Mouse (Mus musculus) lung, postnatal 25 days (tissue): Measurements from ENCODE around the gene Dusp10.
A peak's percentile ranks its signal among the peaks of the same experiment; 100 is the strongest.

Source experiments
- DNase-seq: peaks from one replicate; pipeline ENCODE4 v3.0.0; 2022; ENCODE audit warnings: low spot score

The Dusp10 gene

DNA sequence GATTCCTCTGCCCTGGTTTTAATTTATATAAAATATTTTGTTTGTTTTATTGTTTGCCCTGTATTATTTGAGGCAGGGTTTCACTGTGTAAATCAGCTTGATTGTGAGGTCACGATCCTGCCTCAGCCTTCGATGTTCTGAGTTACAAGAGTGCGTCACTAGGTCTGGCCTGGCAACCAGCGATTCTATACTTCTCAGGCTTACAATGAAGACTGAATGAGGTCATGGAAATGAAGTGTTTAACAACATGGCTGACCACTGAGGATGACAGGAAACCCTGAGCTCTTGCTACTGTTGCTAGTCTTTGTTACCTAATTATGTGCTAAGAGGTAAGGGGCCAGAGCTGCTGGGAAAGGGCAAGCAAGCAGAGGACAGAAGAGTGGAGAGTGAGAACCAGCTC is at the start of gene Dusp10:
Gene Dusp10, plus strand, starts transcription at position 197 of the 400 bp plus-strand sequence.
- DNase-seq = no peak

DNA sequence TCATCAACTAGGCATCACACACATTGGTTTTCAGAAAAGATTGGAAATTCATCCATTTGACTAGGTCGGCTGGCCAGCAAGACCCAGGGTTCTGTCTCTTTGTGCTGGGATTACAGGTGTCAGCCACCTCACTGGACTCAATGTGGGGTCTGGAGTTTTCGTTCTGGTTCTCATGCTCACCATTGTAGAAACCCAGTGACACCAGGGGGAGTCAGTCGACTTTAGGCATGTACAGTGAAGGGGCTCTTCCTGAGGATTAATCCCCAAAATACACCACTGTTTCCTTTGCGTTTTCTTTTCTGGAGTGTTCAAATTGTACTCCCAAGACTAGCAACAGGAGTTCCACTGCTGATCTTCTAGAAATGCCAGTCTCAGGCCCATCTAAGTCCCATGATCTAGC is 47.8 kb upstream of the Dusp10 start:
- no peak for DNase-seq

DNA sequence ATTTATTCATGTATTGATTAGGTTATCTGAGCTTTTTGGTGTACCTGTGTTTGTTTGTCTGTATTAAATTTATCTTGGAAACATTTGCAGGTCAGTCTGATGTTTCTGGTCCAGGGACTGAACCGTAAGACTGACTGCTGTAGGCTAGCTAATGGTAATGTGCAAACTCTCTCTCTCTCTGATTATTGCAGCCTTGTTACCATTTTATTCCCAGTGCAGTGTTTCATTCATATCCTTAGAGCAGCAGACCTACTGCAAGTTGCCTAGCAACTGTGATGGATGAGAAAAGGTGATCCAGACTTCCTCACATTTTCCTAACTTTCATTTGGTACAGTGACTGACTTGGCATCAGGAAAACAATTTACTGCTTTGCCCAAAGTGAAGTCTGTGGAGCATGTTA is 43.8 kb upstream of the Dusp10 start:
- DNase-seq = no peak

DNA sequence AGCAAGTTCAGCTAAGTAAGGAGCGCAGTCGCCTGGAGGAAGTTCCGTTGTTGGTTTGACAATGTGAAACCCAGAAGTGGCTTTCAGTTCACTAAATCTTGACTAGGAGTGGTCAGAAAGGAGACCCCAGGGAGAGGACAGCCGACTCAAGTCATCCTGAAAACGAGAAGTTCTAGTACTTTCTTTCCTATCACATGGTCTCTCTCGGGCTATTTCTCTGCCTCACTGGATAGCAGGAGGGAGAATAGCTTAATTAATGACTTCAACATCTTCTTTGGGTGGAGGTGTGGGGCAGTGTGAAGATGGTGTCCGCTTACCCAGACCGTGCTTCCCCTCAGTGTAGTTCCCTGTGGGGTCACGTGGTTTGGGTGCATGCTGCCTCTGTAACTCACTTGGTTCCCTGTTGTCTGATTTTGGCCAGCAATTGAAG is 33.3 kb upstream of the Dusp10 start:
- DNase-seq = peak; percentile 67

DNA sequence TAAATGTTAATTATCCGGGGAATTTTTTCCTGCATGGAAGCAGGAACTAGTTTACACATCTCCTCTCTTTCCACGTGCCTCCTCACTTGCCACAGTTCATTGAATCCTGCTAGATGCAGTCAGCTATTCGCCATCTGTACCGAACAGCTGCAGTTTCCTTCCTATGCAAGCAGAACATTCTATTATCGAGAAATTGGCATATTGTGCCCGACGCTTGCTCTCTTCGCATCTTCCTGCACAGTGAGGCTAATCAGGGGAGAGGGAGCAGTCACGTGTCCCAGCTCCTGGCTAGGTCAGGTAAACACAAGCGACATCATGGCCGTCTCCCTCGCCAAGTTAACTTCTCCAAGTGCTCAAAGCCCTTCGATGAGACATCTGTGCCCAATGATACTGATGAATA is 31.0 kb upstream of the Dusp10 start:
- DNase-seq = no peak

DNA sequence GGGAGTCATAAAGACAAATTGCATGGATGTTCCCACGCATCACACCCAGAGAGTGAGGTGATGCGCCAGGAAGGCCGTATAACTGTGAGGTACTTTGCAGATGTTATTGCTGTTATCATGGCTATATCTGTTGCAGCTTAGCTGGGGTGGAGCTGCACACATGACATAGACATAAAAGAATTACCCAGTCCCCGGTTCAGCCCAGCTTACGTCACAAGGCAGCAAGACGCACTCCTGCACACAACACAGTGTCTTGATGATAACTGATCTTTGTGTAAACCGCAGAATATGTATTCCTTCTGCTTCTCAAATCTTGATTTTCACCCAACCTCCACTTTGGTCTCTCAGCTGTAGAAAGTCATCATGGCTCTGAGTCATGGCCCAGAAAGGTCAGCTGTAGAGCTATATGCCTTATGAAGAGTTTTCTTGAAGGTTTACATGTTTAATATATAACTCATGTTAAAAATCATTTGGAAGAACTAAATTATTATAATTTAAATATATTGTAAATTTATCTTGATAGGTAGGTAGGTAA is 25.3 kb upstream of the Dusp10 start:
- DNase-seq = peak; percentile 16

DNA sequence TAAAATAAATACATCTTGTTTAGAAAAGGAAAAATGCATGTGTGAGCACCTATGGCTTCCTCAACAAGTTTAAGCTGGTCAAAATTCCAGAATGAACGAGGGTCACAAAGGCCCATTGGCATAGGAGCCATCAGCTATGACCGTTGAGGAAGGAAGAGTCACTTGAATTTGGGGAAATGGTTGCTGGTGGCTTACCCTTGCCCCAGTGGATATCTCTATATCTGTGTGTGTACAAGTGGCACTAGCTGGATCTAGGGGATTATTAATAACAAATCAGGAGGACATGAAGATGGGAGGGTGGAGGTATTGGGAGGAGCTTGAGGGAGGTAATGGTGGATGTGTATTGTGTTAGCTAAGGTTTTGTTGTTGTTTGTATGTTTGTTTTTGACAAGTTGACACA is 21.2 kb upstream of the Dusp10 start:
- DNase-seq = no peak

DNA sequence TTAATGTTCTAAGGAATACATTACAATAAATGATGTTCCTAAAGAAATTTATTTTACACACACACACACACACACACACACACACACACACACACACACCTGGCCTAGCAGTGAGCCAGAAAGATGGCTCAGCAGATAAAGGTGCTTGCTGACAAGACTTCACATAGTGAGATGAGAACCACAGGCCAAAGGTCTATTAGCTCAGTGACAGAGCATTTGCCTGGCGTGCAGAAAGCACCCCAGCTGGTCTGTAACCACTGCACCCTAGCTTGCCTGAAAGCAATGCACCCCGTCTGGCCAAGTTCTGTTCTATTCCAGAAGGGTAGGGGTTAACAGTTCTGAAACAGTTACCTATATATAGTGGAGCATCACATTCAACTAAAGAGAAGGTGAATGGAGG is 15.9 kb upstream of the Dusp10 start:
- DNase-seq = no peak

DNA sequence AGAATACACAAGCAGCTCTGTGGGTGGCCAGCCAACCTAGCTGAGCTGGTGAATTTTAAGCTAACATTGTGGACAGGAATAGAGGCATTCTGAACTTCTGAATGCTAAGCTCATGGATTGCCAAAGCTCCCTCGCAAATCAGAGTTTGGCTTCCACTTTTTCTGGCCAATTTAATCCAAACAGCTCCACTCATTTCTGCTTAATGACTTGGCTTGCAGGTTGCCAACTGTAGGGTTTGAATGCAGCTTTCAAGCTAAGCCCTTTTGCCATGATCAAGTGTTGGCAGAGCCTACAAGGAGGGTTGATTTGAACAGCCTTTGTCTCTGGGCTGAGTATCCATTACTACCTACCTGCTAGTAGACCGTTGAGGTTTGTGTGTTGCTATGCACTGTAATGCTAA is 10.6 kb upstream of the Dusp10 start:
- no peak for DNase-seq

DNA sequence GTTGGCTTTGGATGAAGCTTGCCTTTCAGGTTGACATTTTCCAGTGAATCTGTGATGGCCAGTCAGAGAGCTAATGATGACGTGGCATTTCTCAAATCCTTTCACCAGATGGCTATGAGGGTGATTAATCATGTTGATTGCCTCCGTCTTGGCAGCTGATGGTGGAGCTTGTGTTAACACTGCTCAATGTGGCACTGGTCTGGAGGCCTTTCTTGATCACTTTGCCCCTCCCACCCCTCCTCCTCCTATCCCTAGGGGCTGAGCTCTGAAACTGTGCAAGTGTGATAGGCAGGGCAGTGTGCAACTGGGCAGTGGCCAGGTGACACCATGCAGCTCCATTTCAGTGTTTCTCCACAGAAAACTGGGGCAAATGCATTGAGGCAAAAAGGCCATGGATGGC is 8.8 kb upstream of the Dusp10 start:
- DNase-seq = no peak

DNA sequence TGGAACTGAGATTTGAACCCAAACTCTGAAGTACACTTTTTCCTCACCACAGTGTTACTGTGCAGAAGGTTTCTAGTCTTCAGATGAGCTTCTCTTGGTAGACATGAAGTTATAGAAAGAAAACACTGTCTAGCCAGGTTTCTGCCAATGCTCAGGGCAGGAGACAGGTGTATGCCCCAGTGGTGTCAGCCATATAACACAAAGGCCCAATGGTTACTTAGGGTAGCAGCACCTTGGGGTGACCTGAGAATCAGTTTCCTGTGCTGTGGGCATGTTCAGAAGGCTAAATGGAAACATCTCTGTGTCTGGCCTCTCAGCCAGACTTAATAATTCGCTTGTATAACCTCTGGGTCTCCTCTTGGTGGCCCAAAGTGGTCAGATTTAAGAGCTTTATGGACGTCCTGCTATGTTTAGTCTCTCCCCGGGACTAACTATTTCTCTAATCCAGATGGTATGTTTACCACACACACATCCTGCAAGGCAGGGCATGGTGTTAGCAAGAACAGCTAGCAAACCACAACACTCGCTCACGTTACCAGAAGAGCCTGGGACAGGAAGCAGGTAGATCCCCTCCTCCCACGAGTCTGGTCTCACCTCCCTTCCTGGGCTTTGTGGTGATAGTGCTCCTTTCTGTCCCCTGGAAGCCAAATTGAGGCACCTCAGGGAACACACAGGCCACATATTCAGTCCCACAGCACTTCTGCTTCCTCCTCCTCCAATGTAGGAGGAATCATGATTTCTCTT is 7.6 kb upstream of the Dusp10 start:
- peak; percentile 39 for DNase-seq

DNA sequence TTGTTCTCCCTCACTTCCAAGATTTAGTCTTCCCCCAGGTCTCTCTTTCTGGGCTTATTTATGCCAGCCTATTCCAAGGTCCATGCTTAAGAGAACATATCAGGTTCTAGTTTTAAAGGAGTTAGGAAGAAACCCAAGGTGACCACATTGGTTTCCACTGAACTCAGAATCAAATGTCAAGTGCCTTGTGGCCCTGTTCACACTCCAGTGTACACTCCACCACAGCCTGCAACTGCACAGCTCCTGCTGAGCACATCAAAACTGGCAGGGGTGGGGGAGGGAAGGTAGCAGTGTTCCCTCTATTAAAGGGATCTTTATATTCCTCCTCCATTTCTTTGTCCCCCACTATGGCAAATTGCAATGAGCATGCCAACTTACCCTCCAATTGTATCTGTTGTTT is 7.0 kb upstream of the Dusp10 start:
- no peak for DNase-seq

DNA sequence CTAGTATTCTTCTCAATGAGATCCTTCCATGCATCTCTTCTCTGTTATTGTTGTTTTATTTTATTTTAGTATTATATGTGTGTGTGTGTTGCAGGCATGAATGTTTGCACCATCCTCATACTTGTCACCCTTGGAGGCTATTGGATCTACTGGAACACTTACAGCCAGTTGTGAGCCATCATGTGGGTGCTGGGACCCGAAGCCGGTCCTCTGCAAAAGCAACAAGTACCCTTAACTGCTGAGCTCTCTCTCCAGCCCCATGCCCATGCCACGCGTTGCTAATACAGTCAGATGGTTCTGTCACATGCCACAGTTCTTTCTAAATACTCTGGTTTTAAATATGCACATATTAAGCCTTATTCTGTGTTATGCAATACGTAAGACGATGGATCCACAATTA is 1.8 kb upstream of the Dusp10 start:
- DNase-seq = no peak

DNA sequence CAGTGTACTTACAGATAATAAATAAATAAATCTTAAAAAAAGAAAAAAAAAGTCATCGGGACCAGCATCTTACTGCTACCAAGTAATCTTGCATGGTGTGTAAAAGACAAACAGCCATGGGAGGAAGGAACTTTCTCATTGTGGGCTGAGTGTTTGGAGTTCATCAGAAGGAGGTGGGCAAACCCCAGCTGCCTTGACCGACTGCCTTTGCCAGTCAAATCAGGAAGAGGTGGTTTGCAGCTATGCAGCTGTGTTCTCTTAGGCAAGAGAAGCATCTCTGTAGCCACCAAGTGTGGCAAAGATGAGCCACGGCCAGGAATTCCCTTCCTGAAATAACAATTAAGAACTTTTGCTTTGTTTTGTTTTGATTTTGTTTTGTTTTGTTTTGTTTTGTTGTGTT is 989 bp downstream of the Dusp10 start:
- no peak for DNase-seq

DNA sequence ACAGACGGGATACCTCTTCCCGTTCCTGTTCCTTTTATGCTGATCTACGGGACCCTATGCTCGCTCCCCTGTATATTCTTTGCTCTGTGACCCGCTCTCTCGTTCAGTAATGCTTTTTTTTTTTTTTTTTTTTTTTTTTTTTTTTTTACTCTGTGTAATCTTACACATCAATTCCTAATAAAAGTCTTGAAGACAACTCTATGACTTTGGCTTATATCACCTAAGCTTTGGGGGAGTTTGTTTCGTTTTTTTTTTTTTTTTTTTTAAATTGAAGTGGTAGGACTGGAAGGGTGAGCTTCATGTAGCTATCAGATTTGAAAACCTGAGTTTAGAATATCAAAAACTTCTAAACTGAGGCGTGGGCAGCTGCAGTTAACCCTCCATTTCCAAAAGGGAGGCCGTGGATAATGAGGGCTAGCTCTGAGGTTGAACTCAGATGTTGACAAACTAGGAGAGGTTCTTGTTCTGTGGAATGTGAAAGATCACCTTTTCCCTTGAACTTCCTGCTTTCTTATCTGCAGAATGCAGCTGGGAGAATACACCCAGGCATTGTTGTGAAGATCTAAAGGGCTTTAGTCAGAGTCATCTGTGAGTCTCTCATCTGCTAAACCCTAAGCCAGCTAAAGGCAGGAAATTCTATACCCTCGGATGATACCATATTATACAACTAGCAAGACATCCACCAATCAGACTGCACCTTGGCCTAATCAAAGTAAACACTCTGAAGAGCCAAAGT is 3.1 kb downstream of the Dusp10 start:
- no peak for DNase-seq

DNA sequence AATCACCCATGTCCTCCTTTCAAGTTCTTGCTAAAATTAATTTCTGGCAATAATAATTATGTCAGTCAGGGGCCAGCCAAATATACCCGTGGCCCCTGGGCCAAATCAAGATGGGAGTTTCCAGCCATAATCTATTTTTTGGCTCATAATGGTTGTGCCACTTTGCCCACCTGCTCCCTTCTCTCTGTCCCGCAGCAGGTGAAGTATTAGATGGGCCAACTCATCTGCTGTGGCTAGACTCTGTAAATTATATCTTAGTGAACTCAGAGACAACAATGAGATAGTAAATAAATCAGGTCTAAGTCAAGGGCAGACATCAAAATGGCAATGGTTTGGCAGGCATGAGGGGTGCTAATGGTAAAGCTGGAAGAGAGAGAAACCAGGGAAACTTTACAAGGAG is 4.5 kb downstream of the Dusp10 start:
- no peak for DNase-seq

DNA sequence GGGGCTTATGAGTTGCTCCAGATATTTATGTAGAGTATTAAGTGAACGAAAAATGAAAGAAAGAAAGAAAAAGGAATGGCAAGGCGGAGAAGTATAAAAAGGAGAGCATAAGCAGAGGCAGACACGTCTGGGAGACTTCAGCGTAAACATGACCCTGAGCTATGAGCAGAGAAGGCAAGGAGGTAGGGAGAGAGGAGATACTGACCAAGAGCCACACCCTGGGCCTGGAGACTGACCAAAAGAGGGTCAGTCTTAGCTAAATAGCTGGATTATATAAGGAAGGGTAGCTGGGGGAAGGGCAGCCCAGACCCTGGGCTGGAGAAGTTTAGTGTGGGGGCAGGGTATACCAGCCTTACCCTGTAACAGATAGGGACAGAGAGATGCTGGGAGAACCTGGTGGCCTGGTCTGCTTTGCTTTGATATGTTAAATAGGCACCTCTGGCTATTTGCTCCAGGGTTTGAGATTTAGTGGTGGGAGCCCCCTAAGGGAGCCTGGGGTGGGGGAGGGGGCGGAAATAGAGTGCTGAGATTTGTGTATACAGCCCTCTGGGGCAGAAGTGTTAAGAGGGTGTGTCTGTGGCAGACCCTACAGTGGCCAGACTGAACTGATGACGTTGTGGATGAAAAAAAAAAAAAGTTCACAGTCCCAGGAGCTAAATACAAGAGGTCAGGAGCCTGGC is 6.1 kb downstream of the Dusp10 start:
- no peak for DNase-seq

DNA sequence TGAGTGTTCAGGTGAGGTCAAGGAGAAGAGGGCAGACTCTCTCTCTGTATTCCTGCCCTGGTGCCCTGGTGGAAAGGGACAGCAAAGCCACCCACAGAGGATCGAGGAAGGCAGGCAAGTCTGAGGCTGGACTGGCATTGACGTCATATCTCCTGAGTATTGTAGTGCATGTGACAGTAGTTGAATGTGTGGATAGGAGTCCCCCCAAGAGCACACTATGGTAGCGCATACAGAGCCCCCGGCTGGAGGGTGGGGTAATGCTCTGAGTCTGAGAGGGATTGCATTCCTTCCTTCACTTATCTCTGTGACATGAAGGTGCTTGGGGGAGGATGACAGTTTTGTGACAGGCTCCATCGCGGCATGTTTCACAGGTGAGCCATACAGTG is 6.6 kb downstream of the Dusp10 start:
- DNase-seq = no peak

DNA sequence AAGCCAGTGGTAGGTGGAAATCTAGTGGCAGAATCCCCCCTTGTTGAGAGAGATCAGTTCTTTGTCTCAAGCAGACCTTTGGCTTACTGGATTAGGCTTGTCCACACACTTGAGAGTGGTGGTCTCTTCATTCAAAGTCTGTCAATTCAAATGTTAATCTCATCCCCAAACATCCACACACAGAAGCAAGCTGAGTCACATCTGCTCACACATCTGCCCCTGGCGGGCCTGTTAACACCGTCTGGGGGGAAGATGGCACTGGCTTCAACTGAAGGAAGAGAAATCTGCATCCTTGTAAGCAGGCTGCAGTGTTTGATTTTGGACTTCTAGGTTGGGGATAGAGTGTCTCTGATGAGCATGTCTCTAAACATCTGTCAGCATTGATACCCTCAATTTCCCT is 10.9 kb downstream of the Dusp10 start:
- DNase-seq = no peak

DNA sequence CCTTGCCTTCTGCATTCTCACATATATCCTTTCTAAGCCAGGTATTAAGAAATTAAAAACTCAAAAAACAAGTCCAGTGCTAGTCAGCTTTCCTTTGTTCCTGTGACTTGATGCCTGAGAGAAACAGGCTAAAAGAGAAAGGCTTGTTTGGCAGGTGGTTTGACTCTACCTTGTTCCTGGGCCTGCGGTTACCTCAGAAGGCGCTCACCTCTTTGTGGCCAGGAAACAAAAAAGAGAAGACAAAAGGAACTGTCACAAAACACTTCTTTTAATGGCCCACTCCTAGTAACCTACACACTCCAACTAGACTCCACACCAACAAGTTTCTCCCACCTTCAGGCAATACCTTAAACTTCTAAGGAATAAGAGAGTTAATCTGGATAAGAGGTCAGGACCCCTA is 11.5 kb downstream of the Dusp10 start:
- DNase-seq = peak; percentile 4

DNA sequence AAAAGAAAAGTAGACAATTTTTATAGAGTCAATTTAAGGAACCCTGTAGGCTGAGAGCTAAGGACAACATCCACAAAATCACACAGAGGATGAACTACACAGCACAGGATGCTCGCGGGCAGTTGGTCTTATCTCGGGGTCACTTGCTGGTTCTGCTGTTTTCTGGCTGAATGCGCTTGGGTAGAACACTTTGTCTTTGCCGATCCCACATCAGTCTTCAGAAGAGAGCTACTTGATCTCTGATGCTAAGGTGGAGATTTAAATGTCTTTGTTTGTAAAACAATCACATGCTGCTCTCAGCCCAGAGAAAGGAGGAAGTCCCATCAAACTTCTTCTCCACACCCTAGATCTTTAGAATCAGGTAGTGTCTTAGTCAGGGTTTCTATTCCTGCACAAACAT is 12.0 kb downstream of the Dusp10 start:
- DNase-seq = no peak

DNA sequence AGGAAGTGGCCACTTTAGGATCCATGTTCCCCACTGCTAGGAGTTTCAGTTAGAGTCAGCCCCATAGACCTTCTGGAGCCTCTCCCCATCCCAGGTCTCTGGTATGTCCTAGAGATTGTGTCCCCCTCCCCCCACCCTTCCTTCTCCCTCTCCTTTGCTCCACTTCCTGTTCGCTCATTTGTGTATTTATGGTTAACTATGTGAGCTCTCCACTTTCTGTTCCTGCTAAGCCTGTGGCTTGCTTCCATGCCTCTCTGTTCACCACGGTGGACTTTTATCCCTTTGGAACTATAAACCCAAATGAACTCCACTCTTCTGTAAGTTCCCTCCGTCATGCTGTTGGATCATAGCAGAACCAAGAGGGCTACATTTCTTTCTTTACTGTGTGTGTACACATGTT is 13.9 kb downstream of the Dusp10 start:
- DNase-seq = no peak
